Mouse (Mus musculus) right cerebral cortex, postnatal 10 days (tissue): Measurements from ENCODE around the gene Hoxb3.

Experiments
- DNase-seq, 2 experiments: peaks; one replicate each; pipeline ENCODE4 v3.0.0; 2021; ENCODE audit warnings: low spot score in 2 of 2

The Hoxb3 gene

GRCm38 (mm10) chr11:96302381-96303150, 20.6 kb upstream of the Hoxb3 start:
- no peak for DNase-seq

DNA sequence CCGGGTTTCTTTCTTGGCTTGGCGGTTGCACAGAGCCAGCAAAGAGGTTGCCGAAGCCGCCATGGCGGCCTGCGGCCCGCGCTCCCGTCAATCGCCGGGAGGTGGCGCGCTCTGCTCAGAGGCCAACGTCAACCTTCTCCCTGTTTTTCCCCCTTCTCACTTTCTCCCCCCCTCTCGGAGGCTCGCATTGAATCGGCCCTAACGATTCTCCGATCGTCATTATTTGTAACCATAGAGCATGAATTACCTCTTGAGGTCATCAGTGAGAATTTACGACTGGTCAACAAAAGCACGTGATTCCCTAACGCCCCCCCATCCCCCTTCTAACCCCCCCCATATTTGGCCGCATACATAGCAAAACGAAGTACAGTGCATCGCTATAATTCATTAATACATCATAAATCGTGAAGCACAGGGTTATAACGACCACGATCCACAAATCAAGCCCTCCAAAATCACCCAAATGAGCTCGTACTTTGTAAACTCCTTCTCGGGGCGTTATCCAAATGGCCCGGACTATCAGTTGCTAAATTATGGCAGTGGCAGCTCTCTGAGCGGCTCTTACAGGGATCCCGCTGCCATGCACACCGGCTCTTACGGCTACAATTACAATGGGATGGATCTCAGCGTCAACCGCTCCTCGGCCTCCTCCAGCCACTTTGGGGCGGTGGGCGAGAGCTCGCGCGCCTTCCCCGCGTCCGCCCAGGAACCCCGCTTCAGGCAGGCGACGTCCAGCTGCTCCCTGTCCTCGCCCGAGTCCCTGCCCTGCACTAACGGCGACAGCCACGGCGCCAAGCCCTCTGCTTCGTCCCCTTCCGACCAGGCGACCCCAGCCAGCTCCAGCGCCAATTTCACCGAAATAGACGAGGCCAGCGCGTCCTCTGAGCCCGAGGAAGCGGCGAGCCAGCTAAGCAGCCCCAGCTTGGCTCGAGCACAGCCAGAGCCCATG, 19.7 kb upstream of the Hoxb3 start, which contains the start of gene Hoxb5:
TSS of gene Hoxb5 (plus strand) at position 186 of the 949 bp plus-strand sequence.
- no peak for DNase-seq

DNA sequence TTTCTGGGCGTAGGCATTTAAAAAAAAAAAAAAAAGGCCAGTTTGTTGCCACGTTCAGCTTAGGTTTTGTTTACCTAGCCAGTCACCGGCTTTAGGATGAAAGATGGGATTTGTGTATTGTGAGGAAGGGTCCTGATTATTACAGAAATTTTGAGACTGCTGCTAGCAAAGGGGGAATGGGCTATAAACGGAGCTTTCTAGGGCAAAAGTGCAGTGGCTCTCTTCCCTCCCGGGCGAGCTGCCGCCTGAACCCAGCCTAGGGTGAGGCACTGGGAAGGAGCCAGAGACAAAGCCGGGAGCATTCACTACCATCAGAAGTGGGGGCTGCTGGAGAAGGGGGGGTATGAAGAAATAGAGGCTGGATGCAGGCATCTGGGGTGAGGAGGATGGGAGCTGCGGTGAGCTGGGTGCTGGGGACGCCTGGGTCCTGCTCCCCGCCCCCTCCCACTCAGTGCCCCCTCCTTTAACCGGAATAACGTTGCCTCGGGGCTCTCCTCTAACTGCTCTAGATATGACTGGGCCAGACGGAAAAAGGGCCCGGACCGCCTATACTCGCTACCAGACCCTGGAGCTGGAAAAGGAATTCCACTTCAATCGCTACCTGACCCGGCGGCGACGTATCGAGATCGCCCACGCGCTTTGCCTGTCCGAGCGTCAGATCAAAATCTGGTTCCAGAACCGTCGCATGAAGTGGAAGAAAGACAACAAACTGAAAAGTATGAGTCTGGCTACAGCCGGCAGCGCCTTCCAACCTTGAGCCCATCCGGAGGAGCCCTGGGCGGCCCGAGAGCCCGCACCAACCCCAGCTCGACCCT, 18.5 kb upstream of the Hoxb3 start:
- DNase-seq, result no peak

GRCm38 (mm10) chr11:96305505-96306182, 17.5 kb upstream of the Hoxb3 start:
- no peak for DNase-seq

GRCm38 (mm10) chr11:96306183-96306907, 16.8 kb upstream of the Hoxb3 start:
- DNase-seq, result no peak

DNA sequence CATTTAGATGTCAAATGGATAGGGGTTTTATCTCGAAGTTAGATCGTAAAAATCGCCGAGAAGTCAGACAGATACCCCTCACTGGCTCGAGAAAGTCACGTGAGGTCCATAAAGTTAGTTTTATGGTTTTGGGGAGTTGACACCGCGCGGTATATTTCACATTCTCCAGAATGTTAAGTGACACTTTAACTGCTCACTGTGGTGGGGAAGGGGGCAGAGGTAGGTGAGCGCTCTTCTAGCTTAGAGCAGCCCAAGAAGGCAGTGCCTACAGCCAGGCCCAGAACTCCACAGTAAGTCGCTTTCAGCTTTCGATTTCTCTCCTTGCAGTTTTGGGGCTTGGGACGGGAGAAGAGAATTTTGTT, 16.2 kb upstream of the Hoxb3 start:
- no peak for DNase-seq

DNA sequence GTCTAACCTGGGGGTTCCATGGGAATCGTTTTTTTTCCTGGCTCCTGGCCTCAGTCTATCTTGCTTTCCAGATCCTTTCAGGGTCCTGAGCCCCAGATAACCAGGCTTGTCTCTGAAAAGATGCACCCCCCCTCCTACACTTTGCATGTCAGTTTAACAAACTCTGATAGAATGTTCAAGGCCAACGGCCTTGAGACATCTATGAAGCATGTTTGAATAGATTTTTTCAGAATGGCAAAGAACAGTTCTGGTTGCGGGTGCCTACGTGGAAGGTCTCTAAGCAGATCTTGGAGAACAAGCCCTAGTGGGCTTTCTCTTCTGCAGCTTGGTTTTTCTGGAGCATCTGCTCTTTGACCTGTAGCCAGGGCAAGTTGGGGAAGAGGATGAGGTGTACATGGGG, 14.4 kb upstream of the Hoxb3 start:
- DNase-seq, result no peak

GRCm38 (mm10) chr11:96309288-96309687, 13.8 kb upstream of the Hoxb3 start:
- no peak for DNase-seq

GRCm38 (mm10) chr11:96310183-96310938, 12.8 kb upstream of the Hoxb3 start:
- DNase-seq, result no peak

DNA sequence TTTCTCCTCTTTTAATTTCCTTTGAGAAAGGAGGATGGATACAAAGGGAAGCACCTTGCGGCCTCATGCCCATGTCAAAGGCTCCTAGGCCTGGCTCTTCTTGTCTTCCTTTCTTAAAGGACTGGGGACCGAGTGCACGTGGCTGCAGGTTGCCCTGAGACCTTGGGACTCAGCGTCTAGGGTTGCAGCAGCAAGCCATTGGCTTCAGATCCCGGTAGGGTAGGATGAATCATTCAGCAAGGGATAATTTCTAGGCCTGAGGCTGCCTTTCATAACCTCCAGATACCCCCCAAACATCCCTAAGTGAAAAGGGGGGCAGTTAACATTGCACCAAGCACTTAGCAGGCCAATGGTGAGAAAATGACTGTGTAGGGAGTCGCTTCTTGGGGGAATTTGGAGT, 12.0 kb upstream of the Hoxb3 start:
- no peak for DNase-seq

GRCm38 (mm10) chr11:96311520-96312417, 11.4 kb upstream of the Hoxb3 start:
- DNase-seq, result peak; percentile 34 to 58

- no peak for DNase-seq
Measured at GRCm38 (mm10) chr11:96313134-96313533, 10.0 kb upstream of the Hoxb3 start.

DNA sequence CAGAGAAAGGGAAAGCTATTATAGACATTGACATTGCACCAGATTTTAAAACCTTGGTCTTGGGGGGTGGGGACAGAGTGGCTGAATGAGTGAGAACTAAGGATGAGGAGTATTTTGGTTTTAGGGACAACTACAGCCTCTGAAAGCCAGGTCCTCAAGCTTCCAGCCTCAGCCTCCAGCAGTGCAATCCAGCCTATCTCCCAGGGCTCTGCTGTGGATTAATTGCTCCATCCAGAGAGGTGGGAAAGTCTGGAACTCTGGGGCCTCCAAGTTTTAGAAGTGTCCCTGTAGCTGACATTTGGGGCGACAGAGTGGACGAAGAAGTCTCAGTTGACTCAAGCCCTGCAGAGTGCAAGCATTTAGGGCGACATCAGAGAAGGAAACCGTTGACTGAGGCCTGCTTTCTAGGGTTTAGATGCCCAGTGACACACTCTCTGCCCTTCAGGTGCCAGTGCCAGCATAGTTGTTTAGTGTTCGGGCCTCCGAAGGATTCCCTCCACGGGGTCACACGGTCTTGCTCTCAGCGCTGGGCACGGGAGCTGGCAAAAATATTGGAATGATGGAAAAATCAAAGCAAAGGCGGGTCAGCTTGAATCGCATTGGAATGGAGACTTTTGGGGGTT, 9.2 kb upstream of the Hoxb3 start:
- no peak for DNase-seq

GRCm38 (mm10) chr11:96314671-96315343, 8.3 kb upstream of the Hoxb3 start:
- DNase-seq, result no peak

- DNase-seq, result no peak
Measured at GRCm38 (mm10) chr11:96315344-96315681, 7.8 kb upstream of the Hoxb3 start.

- no peak for DNase-seq
Measured at GRCm38 (mm10) chr11:96316696-96317607, 6.2 kb upstream of the Hoxb3 start.
